Mouse (Mus musculus) midbrain, postnatal 0 days (tissue): ENCODE data around the gene Lrrc74a. TPM values are rescaled to one million over a fixed set of nuclear protein-coding genes. Genes with fewer than 3 reads are reported as not detected.

Source experiments
- ATAC-seq: fragments of 200-750 bp; cut with Nextera tagmentation; 2 replicates; pipeline ENCODE4 v1.8.0; 2017; ENCODE audit warnings: moderate number of reproducible peaks, mild to moderate bottlenecking, moderate TSS enrichment, moderate library complexity; ENCODE audit not compliant: low FRiP score
- DNase-seq: peaks from one replicate; pipeline ENCODE4 v3.0.0-alpha.2; 2015; ENCODE audit warnings: low spot score
- H3K27ac ChIP-seq: fragments of 300-500 bp; sonication (generic); 2 replicates; pipeline ENCODE4 v1.5.1; 2014; ENCODE audit warnings: low read depth, mild to moderate bottlenecking, low read length, mixed read lengths
- H3K27me3 ChIP-seq: fragments of 300-500 bp; sonication (generic); 2 replicates; pipeline ENCODE4 v1.6.1; 2014; ENCODE audit warnings: low read length, control low read depth, mixed read lengths; ENCODE audit not compliant: insufficient read depth
- H3K36me3 ChIP-seq: fragments of 300-500 bp; sonication (generic); 2 replicates; pipeline ENCODE4 v1.6.1; 2014; ENCODE audit warnings: low read length, control low read depth, mixed read lengths; ENCODE audit not compliant: insufficient read depth
- H3K4me1 ChIP-seq: fragments of 300-500 bp; sonication (generic); 2 replicates; pipeline ENCODE4 v1.6.1; 2014; ENCODE audit warnings: mild to moderate bottlenecking, control low read depth, antibody characterized with exemption, low read length, mixed read lengths; ENCODE audit not compliant: insufficient read depth
- H3K4me2 ChIP-seq: fragments of 300-500 bp; sonication (generic); 2 replicates; pipeline ENCODE4 v1.6.1; 2014; ENCODE audit warnings: low read depth, mild to moderate bottlenecking, low read length, mixed read lengths; ENCODE audit not compliant: poor library complexity, severe bottlenecking
- H3K4me3 ChIP-seq: fragments of 300-500 bp; sonication (generic); 2 replicates; pipeline ENCODE4 v1.5.1; 2014; ENCODE audit warnings: low read depth, mild to moderate bottlenecking, low read length, moderate library complexity
- H3K9ac ChIP-seq: fragments of 300-500 bp; sonication (generic); replicated peaks from 2 replicates; pipeline ENCODE4 v1.6.1; 2014; ENCODE audit warnings: mild to moderate bottlenecking, low read length, moderate library complexity, mixed read lengths; ENCODE audit not compliant: poor library complexity, severe bottlenecking
- H3K9me3 ChIP-seq: fragments of 300-500 bp; sonication (generic); 2 replicates; pipeline ENCODE4 v1.6.1; 2016; ENCODE audit warnings: low read length, control low read depth
- CTCF ChIP-seq: IDR thresholded peaks from 2 replicates; pipeline ENCODE4 v1.5.1; 2016; ENCODE audit warnings: antibody characterized with exemption, mild to moderate bottlenecking
- WGBS: fragments of 180-500 bp; shearing (Covaris S2); extraction: QIAGEN DNeasy Blood & Tissue Kit; methylation state at CpG from one replicate; pipeline ENCODE4 v1.1.7; 2014; 5-methylcytosine and 5-hydroxymethylcytosine counted together
- polyA plus RNA-seq: library from polyadenylated mRNA; unstranded; fragments of >200 nt; fragmentation: Nextera tagmentation; extraction: Ambion mirVana; gene quantifications from 2 replicates; pipeline ENCODE4 v1.2.1, GENCODE M21; 2015
- total RNA-seq: library from RNA; depleted of rRNA; stranded (reverse); fragments of >200 nt; gene quantifications from 2 replicates; pipeline ENCODE4 v1.2.3, GENCODE M21; 2014

Lrrc74a gene
- total and polyA plus RNA-seq, 2 experiments from 2014 or later = not detected

GRCm38 (mm10) chr12:86801148-86802004, 67.2 kb downstream of the Lrrc74a start:
- H3K9me3 ChIP-seq = no peaks in the 10 kb centered on the region
- ATAC-seq = peak; percentile 71
- H3K4me2 ChIP-seq = peak overlapping the region; percentile 30; the same call in 1 of the 2 replicates
- no peaks in the 10 kb centered on the region for H3K36me3 ChIP-seq
- 0 out of 2 replicates have a peak overlapping the region, but pooled peaks have one; percentile 3 for H3K4me3 ChIP-seq
- DNase-seq = peak; percentile 95
- peak; percentile 1; the same call in 1 of the 2 replicates for TF ChIP-seq CTCF
- WGBS = under 1% methylated on average over 22 of the region's 23 CpGs
- H3K9ac ChIP-seq = peak overlapping the region; percentile 42; the same call in 1 of the 2 replicates
- H3K4me1 ChIP-seq = peaks cover 62% of the 10 kb centered on the region
- H3K27ac ChIP-seq = peak overlapping the region; percentile 91
- H3K27me3 ChIP-seq = no peaks in the 10 kb centered on the region

- H3K9me3 ChIP-seq = no peaks in the 10 kb centered on the region
- 2% methylated on average over 17 of the region's 17 CpGs for WGBS
- H3K27me3 ChIP-seq = no peaks in the 10 kb centered on the region
- 0 out of 2 replicates have a peak overlapping the region, but pooled peaks have one; percentile 3 for H3K4me3 ChIP-seq
- DNase-seq (peak; percentile 83), ATAC-seq (peak; percentile 25; the same call in 1 of the 2 replicates)
- peaks cover 70% of the 10 kb centered on the region for H3K4me1 ChIP-seq
- peak overlapping the region; percentile 42 for H3K9ac ChIP-seq
- peak overlapping the region; percentile 91 for H3K27ac ChIP-seq
- TF ChIP-seq CTCF = no peak
- peak overlapping the region; percentile 30; the same call in 1 of the 2 replicates for H3K4me2 ChIP-seq
- H3K36me3 ChIP-seq = no peaks in the 10 kb centered on the region
Measured at GRCm38 (mm10) chr12:86802005-86802671, 68.0 kb downstream of the Lrrc74a start.

GRCm38 (mm10) chr12:86802899-86803298, 68.7 kb downstream of the Lrrc74a start:
- H3K9me3 ChIP-seq = no peaks in the 10 kb centered on the region
- DNase-seq (no peak), ATAC-seq (no peak)
- no peak for TF ChIP-seq CTCF
- no peaks in the 10 kb centered on the region for H3K27me3 ChIP-seq
- H3K4me3 ChIP-seq = no peak overlapping the region
- H3K9ac ChIP-seq = no peak overlapping the region
- H3K36me3 ChIP-seq = no peaks in the 10 kb centered on the region
- H3K4me2 ChIP-seq = no peak overlapping the region
- H3K4me1 ChIP-seq = peaks cover 77% of the 10 kb centered on the region
- H3K27ac ChIP-seq = peak overlapping the region; percentile 91
- WGBS = 50% methylated on average over 3 of the region's 3 CpGs

- peak; percentile 70 for TF ChIP-seq CTCF
- H3K9me3 ChIP-seq = no peaks in the 10 kb centered on the region
- ATAC-seq (no peak), DNase-seq (no peak)
- no peaks in the 10 kb centered on the region for H3K27me3 ChIP-seq
- H3K4me3 ChIP-seq = no peak overlapping the region
- H3K27ac ChIP-seq = peak overlapping the region; percentile 74
- H3K9ac ChIP-seq = no peak overlapping the region
- 45% methylated on average over 6 of the region's 6 CpGs for WGBS
- peaks cover 85% of the 10 kb centered on the region for H3K4me1 ChIP-seq
- no peak overlapping the region for H3K4me2 ChIP-seq
- no peaks in the 10 kb centered on the region for H3K36me3 ChIP-seq
Measured at GRCm38 (mm10) chr12:86803651-86804307, 69.6 kb downstream of the Lrrc74a start.

GRCm38 (mm10) chr12:86804308-86804700, 70.1 kb downstream of the Lrrc74a start:
- no peak for TF ChIP-seq CTCF
- Histone ChIP-seq H3K4me2 (no peak overlapping the region), H3K4me3 (no peak overlapping the region), H3K27ac (peak overlapping the region; percentile 74), H3K9me3 (no peaks in the 10 kb centered on the region), H3K4me1 (peaks cover 85% of the 10 kb centered on the region), H3K36me3 (no peaks in the 10 kb centered on the region), H3K9ac (no peak overlapping the region), H3K27me3 (no peaks in the 10 kb centered on the region)
- whole genome bisulfite sequencing = 34% methylated on average over 3 of the region's 4 CpGs
- ATAC-seq = no peak
- no peak for DNase-seq
